Mouse (Mus musculus): ENCODE measurements around the gene Syvn1.

The Syvn1 gene

GRCm38 (mm10) chr19:6069851-6070250 lies 23.5 kb downstream of the Syvn1 start:
- DNase-seq: no peak

GRCm38 (mm10) chr19:6070571-6071250 lies 24.3 kb downstream of the Syvn1 start:
- DNase-seq: no peak

GRCm38 (mm10) chr19:6071261-6071660 lies 24.9 kb downstream of the Syvn1 start:
- no peak for DNase-seq

- no peak for DNase-seq
Measured at GRCm38 (mm10) chr19:6073889-6074288, 27.5 kb downstream of the Syvn1 start.

- peak; percentile 78 for DNase-seq
Measured at GRCm38 (mm10) chr19:6076564-6077393, 30.4 kb downstream of the Syvn1 start, which contains the start of gene Vps51. TSS of gene Vps51 (minus strand) at chr19:6077231.

GRCm38 (mm10) chr19:6079983-6080480 lies 33.7 kb downstream of the Syvn1 start, which contains the start of gene Tmem262:
TSS of gene Tmem262 (plus strand) at chr19:6080033.
- DNase-seq: no peak

- no peak for DNase-seq
Measured at GRCm38 (mm10) chr19:6082156-6082555, 35.8 kb downstream of the Syvn1 start, which contains the start of gene Gm28374. TSS of gene Gm28374 (minus strand) at chr19:6082256.

- peak; percentile 95 for DNase-seq
Measured at GRCm38 (mm10) chr19:6084478-6085248, 38.3 kb downstream of the Syvn1 start, which contains the start of the genes Zfpl1 and Cdca5. TSS of gene Zfpl1 (minus strand) at chr19:6084956. TSS of gene Cdca5 (plus strand) at chr19:6084983.

GRCm38 (mm10) chr19:6085417-6085879 lies 39.1 kb downstream of the Syvn1 start:
- no peak for DNase-seq

GRCm38 (mm10) chr19:6088841-6089240 lies 42.5 kb downstream of the Syvn1 start:
- no peak for DNase-seq

- no peak for DNase-seq
Measured at GRCm38 (mm10) chr19:6094119-6094518, 47.7 kb downstream of the Syvn1 start, which contains the start of gene AC131692.1. TSS of gene AC131692.1 (plus strand) at chr19:6094419.

GRCm38 (mm10) chr19:6097847-6098246 lies 51.5 kb downstream of the Syvn1 start:
- DNase-seq: no peak

- DNase-seq: no peak
Measured at GRCm38 (mm10) chr19:6101186-6101585, 54.8 kb downstream of the Syvn1 start.

- DNase-seq: no peak
Measured at GRCm38 (mm10) chr19:6102169-6102853, 55.9 kb downstream of the Syvn1 start.

Data from right cerebral cortex, postnatal 14 days (tissue).